Mouse (Mus musculus): ENCODE measurements around the gene Taf8.

- no peak for TF ChIP-seq CTCF (IDR thresholded peaks at IDR 0.05; ENCODE audit: low read depth)
- no peak for TF ChIP-seq EP300 (IDR thresholded peaks at IDR 0.05; ENCODE audit: low read depth)
These were observed 29.3 kb upstream of the Taf8 start for GRCm38 (mm10) chr17:47531387-47531818.

Data from heart, postnatal 0 days (tissue).